In genomic region chr7:100706143-100706841, GRCm38 (mm10) we compare ENCODE assay signal across 8 mouse cellular contexts. TPM values are rescaled to one million over a fixed set of nuclear protein-coding genes. Genes with fewer than 3 reads are reported as not detected.
A peak's percentile ranks its signal among the peaks of the same experiment; 100 is the strongest.
DNase-seq lines count a peak whose midpoint lies in the region; ATAC-seq and TF ChIP-seq lines count a peak whose summit lies in the region.

Gene Fam168a, plus strand, starts transcription at chr7:100706635.

- DNase-seq in 3134 (ENCODE audit: extremely low read depth, insufficient read length, low spot score) = peak; percentile 96
- peak; percentile 96 to 98 for DNase-seq in adrenal gland, postnatal 36 days
- peak; percentile 95 to 98 for DNase-seq in heart, adult 18-20 months
- DNase-seq in kidney, adult 2 months = peak; percentile 97
- peak; percentile 77 to 90 for DNase-seq in spleen, adult 2 months (ENCODE audit: low read depth in 1 of 2, low spot score in 2 of 2)

- H3K4me2 ChIP-seq in embryonic facial prominence, embryonic 13.5 days = peak within 1 kb of the TSS; percentile 86
- H3K4me2 ChIP-seq in limb, embryonic 12.5 days = peak within 1 kb of the TSS; percentile 91
- peak within 1 kb of the TSS; percentile 80 for H3K4me2 ChIP-seq in midbrain, embryonic 15.5 days

- peak; percentile 99 for ATAC-seq in embryonic facial prominence, embryonic 13.5 days (ENCODE audit: insufficient number of reproducible peaks, insufficient read depth, low FRiP score, low TSS enrichment, low read depth)
- peak; percentile 99 for ATAC-seq in limb, embryonic 12.5 days (ENCODE audit: insufficient number of reproducible peaks, insufficient read depth, low FRiP score, low TSS enrichment, low read depth)
- ATAC-seq in midbrain, embryonic 15.5 days (replicated peaks) = peak; percentile 98

- no peaks in the 10 kb centered on the region for H3K9me3 ChIP-seq in embryonic facial prominence, embryonic 13.5 days
- no peaks in the 10 kb centered on the region for H3K9me3 ChIP-seq in limb, embryonic 12.5 days
- H3K9me3 ChIP-seq in midbrain, embryonic 15.5 days = no peaks in the 10 kb centered on the region

- H3K4me3 ChIP-seq in embryonic facial prominence, embryonic 13.5 days = peak within 1 kb of the TSS; percentile 87
- peak within 1 kb of the TSS; percentile 82 for H3K4me3 ChIP-seq in kidney, adult 2 months (ENCODE audit: insufficient read depth, low read depth, low read length)
- peak within 1 kb of the TSS; percentile 87 for H3K4me3 ChIP-seq in limb, embryonic 12.5 days (replicated peaks)
- peak within 1 kb of the TSS; percentile 97 for H3K4me3 ChIP-seq in midbrain, embryonic 15.5 days
- peak within 1 kb of the TSS; percentile 92 for H3K4me3 ChIP-seq in spleen, adult 2 months (ENCODE audit: extremely low read depth, insufficient read depth, insufficient read length)

- WGBS in embryonic facial prominence, embryonic 13.5 days = under 1% methylated on average over 34 of the region's 37 CpGs
- WGBS in kidney, adult 2 months = under 1% methylated on average over 36 of the region's 37 CpGs
- WGBS in limb, embryonic 12.5 days = 0% methylated on average over 34 of the region's 37 CpGs
- under 1% methylated on average over 30 of the region's 37 CpGs for WGBS in midbrain, embryonic 15.5 days
- under 1% methylated on average over 37 of the region's 37 CpGs for WGBS in spleen, adult 2 months

- no peaks in the 10 kb centered on the region for H3K36me3 ChIP-seq in embryonic facial prominence, embryonic 13.5 days
- H3K36me3 ChIP-seq in kidney, adult 2 months (ENCODE audit: control insufficient read depth, insufficient read depth, low read length) = no peaks in the 10 kb centered on the region
- H3K36me3 ChIP-seq in limb, embryonic 12.5 days = no peaks in the 10 kb centered on the region
- H3K36me3 ChIP-seq in midbrain, embryonic 15.5 days (replicated peaks) = no peaks in the 10 kb centered on the region
- H3K36me3 ChIP-seq in spleen, adult 2 months (ENCODE audit: control insufficient read depth, insufficient read depth, low read length) = no peaks in the 10 kb centered on the region

- H3K27ac ChIP-seq in embryonic facial prominence, embryonic 13.5 days = peak within 1 kb of the TSS; percentile 98
- H3K27ac ChIP-seq in kidney, adult 2 months (ENCODE audit: insufficient read depth, low read depth, low read length) = peak within 1 kb of the TSS; percentile 93
- peak within 1 kb of the TSS; percentile 96 for H3K27ac ChIP-seq in limb, embryonic 12.5 days
- peak within 1 kb of the TSS; percentile 100 for H3K27ac ChIP-seq in midbrain, embryonic 15.5 days
- H3K27ac ChIP-seq in spleen, adult 2 months (ENCODE audit: insufficient read depth, low read length) = peak within 1 kb of the TSS; percentile 94

- no peaks in the 10 kb centered on the region for H3K27me3 ChIP-seq in embryonic facial prominence, embryonic 13.5 days
- no peaks in the 10 kb centered on the region for H3K27me3 ChIP-seq in kidney, adult 2 months (replicated peaks; ENCODE audit: control insufficient read depth, insufficient read depth, low read length)
- no peaks in the 10 kb centered on the region for H3K27me3 ChIP-seq in limb, embryonic 12.5 days
- H3K27me3 ChIP-seq in midbrain, embryonic 15.5 days (replicated peaks) = no peaks in the 10 kb centered on the region
- no peaks in the 10 kb centered on the region for H3K27me3 ChIP-seq in spleen, adult 2 months (ENCODE audit: control insufficient read depth, insufficient read depth, low read length)

- peak; percentile 62 for TF ChIP-seq POLR2A in kidney, adult 2 months (IDR thresholded peaks at IDR 0.05; ENCODE audit: low read depth, low read length)
- no peak; the same call in 1 of the 2 replicates for TF ChIP-seq POLR2A in spleen, adult 2 months (IDR thresholded peaks at IDR 0.05; ENCODE audit: low read depth, low read length)

- H3K4me1 ChIP-seq in embryonic facial prominence, embryonic 13.5 days = peaks cover 13% of the 10 kb centered on the region
- peaks cover 8% of the 10 kb centered on the region; the same call in 1 of the 2 replicates for H3K4me1 ChIP-seq in kidney, adult 2 months (ENCODE audit: control insufficient read depth, insufficient read depth, low read length)
- H3K4me1 ChIP-seq in limb, embryonic 12.5 days (replicated peaks) = peaks cover 15% of the 10 kb centered on the region
- H3K4me1 ChIP-seq in midbrain, embryonic 15.5 days = peaks cover 19% of the 10 kb centered on the region
- peaks cover 9% of the 10 kb centered on the region for H3K4me1 ChIP-seq in spleen, adult 2 months (ENCODE audit: control insufficient read depth, insufficient read depth, insufficient read length)

- peak within 1 kb of the TSS; percentile 95 for H3K9ac ChIP-seq in embryonic facial prominence, embryonic 13.5 days
- H3K9ac ChIP-seq in limb, embryonic 12.5 days (replicated peaks) = peak within 1 kb of the TSS; percentile 89
- peak within 1 kb of the TSS; percentile 97 for H3K9ac ChIP-seq in midbrain, embryonic 15.5 days

- peak; percentile 1; the same call in 1 of the 2 replicates for TF ChIP-seq CTCF in kidney, adult 2 months (conservative IDR thresholded peaks at IDR 0.05; ENCODE audit: insufficient read depth, insufficient read length, low read depth, low read length)
- no peak for TF ChIP-seq CTCF in spleen, adult 2 months (IDR thresholded peaks at IDR 0.05; ENCODE audit: extremely low read depth, insufficient read depth, insufficient read length, insufficient replicate concordance)

RNA-seq across cellular contexts. Expression of gene Fam168a, which starts in this region (rescaled TPM):
- total RNA-seq in adrenal gland, postnatal 36 days (2021) = 10 to 100 TPM; 52.2 to 60.2 TPM
- 56.3 and 60.9 TPM in 2 replicates for polyA plus RNA-seq in embryonic facial prominence, embryonic 13.5 days (2015; fragmentation: Nextera tagmentation; extraction: Ambion mirVana)
- total RNA-seq in heart, adult 18-20 months (2021) = 10 to 100 TPM; 35.2 to 39.8 TPM
- 47.1 and 65.7 TPM in 2 replicates for polyA plus RNA-seq in kidney, adult 2 months (2012; rRNA removed)
- 42.7 and 54.1 TPM in 2 replicates for polyA plus RNA-seq in limb, embryonic 12.5 days (2016; fragmentation: Nextera tagmentation; extraction: Ambion mirVana)
- 112 and 126 TPM in 2 replicates for polyA plus RNA-seq in midbrain, embryonic 15.5 days (2015; fragmentation: Nextera tagmentation; extraction: Ambion mirVana)
- polyA plus RNA-seq in spleen, adult 2 months (2012; rRNA removed) = 56.7 and 77.9 TPM in 2 replicates

Comparison
In these comparisons a context has a peak if more than half of its experiments do, and no peak if none do; other contexts are left out.
1. Peak in every context shown above with its lines: DNase-seq, ATAC-seq, H3K4me3 ChIP-seq and H3K27ac ChIP-seq.